Comparison of ENCODE assay signal across 10 mouse cellular contexts in genomic region chr2:31172536-31172935, GRCm38 (mm10). TPM values are rescaled to one million over a fixed set of nuclear protein-coding genes. Genes with fewer than 3 reads are reported as not detected.
DNase-seq lines count a peak whose midpoint lies in the region; ATAC-seq and TF ChIP-seq lines count a peak whose summit lies in the region.
"Had no signal": no experiment of that assay in that cellular context is flagged by ENCODE, and none has a peak within 500 bp of the region (broad histone marks: within the 10 kb centered on the region; RNA-seq: fewer than 3 reads in every experiment).

No protein-coding gene starts in this region.

- ATAC-seq in heart, embryonic 16.5 days (replicated peaks; ENCODE audit: extremely low read depth, insufficient read depth, low FRiP score), result no peak
- no peak for ATAC-seq in midbrain, postnatal 0 days (ENCODE audit: low FRiP score)
- no peak for ATAC-seq in midbrain, embryonic 13.5 days
- ATAC-seq: forebrain, embryonic 15.5 days had no signal

- H3K4me1 ChIP-seq in heart, embryonic 16.5 days (ENCODE audit: control insufficient read depth, insufficient read depth, low read length), result peaks cover 5% of the 10 kb centered on the region; the same call in 1 of the 2 replicates
- H3K4me1 ChIP-seq in midbrain, postnatal 0 days (ENCODE audit: insufficient read depth, low read length), result no peaks in the 10 kb centered on the region
- no peaks in the 10 kb centered on the region for H3K4me1 ChIP-seq in midbrain, embryonic 13.5 days (replicated peaks)
- H3K4me1 ChIP-seq in bone marrow macrophage, adult 2 months (ENCODE audit: control insufficient read depth, insufficient read depth, low read length), result peaks cover 38% of the 10 kb centered on the region
- H3K4me1 ChIP-seq: forebrain, embryonic 15.5 days; limb, embryonic 13.5 days had no signal

- 93% methylated on average over 5 of the region's 5 CpGs for WGBS in heart, embryonic 16.5 days
- 81% methylated on average over 5 of the region's 5 CpGs for WGBS in midbrain, postnatal 0 days
- 99% methylated on average over 5 of the region's 5 CpGs for WGBS in midbrain, embryonic 13.5 days

- peak overlapping the region; percentile 81 for H3K27ac ChIP-seq in heart, embryonic 16.5 days (ENCODE audit: low read length)
- H3K27ac ChIP-seq in midbrain, postnatal 0 days (ENCODE audit: low read depth, low read length), result no peak overlapping the region
- no peak overlapping the region for H3K27ac ChIP-seq in midbrain, embryonic 13.5 days
- peak overlapping the region; percentile 90 for H3K27ac ChIP-seq in bone marrow macrophage, adult 2 months (ENCODE audit: insufficient read depth, low read depth, low read length)
- H3K27ac ChIP-seq: forebrain, embryonic 15.5 days; limb, embryonic 13.5 days had no signal

- DNase-seq in heart, postnatal 25 days (ENCODE audit: low spot score), result no peak
- no peak for DNase-seq in midbrain, postnatal 0 days (ENCODE audit: low spot score)
- peak; percentile 45 for DNase-seq in splenic B cell, adult 2 months (ENCODE audit: low read depth, low spot score)
- no peak for DNase-seq in retina, embryonic 14.5 days (ENCODE audit: low spot score)
- DNase-seq in yolk sac, embryonic 10.5 days (ENCODE audit: low spot score), result no peak

- H3K36me3 ChIP-seq in heart, embryonic 16.5 days (ENCODE audit: control insufficient read depth, insufficient read depth), result peaks cover 51% of the 10 kb centered on the region
- H3K36me3 ChIP-seq in midbrain, postnatal 0 days (ENCODE audit: insufficient read depth, low read length), result peaks cover 63% of the 10 kb centered on the region
- peaks cover 100% of the 10 kb centered on the region for H3K36me3 ChIP-seq in midbrain, embryonic 13.5 days
- peaks cover 16% of the 10 kb centered on the region for H3K36me3 ChIP-seq in splenic B cell, adult 2 months (ENCODE audit: control insufficient read depth, insufficient read depth, low read length, poor library complexity, severe bottlenecking)

- TF ChIP-seq POLR2A in bone marrow macrophage, adult 2 months (IDR thresholded peaks at IDR 0.05; ENCODE audit: borderline replicate concordance, low read depth, low read length), result no peak

- intact Hi-C loops in heart, postnatal 25 days (cut with DNase I), result no loop called here

- H3K4me3 ChIP-seq in heart, embryonic 16.5 days (ENCODE audit: low read length), result no peak overlapping the region
- H3K4me3 ChIP-seq in midbrain, postnatal 0 days (ENCODE audit: low read depth, low read length), result no peak overlapping the region
- H3K4me3 ChIP-seq in midbrain, embryonic 13.5 days (replicated peaks), result no peak overlapping the region
- H3K4me3 ChIP-seq in bone marrow macrophage, adult 2 months (ENCODE audit: insufficient read depth, low read length), result no peak overlapping the region
- H3K4me3 ChIP-seq: forebrain, embryonic 15.5 days; limb, embryonic 13.5 days had no signal

- H3K9me3 ChIP-seq in heart, embryonic 16.5 days (replicated peaks; ENCODE audit: control insufficient read depth, low read length), result no peaks in the 10 kb centered on the region
- no peaks in the 10 kb centered on the region for H3K9me3 ChIP-seq in midbrain, postnatal 0 days (ENCODE audit: low read length)
- H3K9me3 ChIP-seq in midbrain, embryonic 13.5 days, result no peaks in the 10 kb centered on the region
- H3K9me3 ChIP-seq: forebrain, embryonic 15.5 days; limb, embryonic 13.5 days had no signal

- peak; percentile 54 for TF ChIP-seq CTCF in midbrain, postnatal 0 days (IDR thresholded peaks at IDR 0.05)
- TF ChIP-seq CTCF in bone marrow macrophage, adult 2 months (IDR thresholded peaks at IDR 0.05; ENCODE audit: low read depth, low read length), result no peak

- no peak overlapping the region for H3K4me2 ChIP-seq in heart, embryonic 16.5 days (ENCODE audit: low read depth, low read length)
- H3K4me2 ChIP-seq in midbrain, postnatal 0 days (ENCODE audit: low read depth, low read length, poor library complexity, severe bottlenecking), result no peak overlapping the region
- no peak overlapping the region for H3K4me2 ChIP-seq in midbrain, embryonic 13.5 days (replicated peaks)
- H3K4me2 ChIP-seq: forebrain, embryonic 15.5 days; limb, embryonic 13.5 days had no signal

- H3K9ac ChIP-seq in heart, embryonic 16.5 days (ENCODE audit: low read length), result no peak overlapping the region
- no peak overlapping the region for H3K9ac ChIP-seq in midbrain, postnatal 0 days (replicated peaks; ENCODE audit: low read length, poor library complexity, severe bottlenecking)
- H3K9ac ChIP-seq in midbrain, embryonic 13.5 days (replicated peaks), result no peak overlapping the region
- H3K9ac ChIP-seq: forebrain, embryonic 15.5 days; limb, embryonic 13.5 days had no signal

- H3K27me3 ChIP-seq in heart, embryonic 16.5 days (ENCODE audit: control insufficient read depth, insufficient read depth, low read length), result no peaks in the 10 kb centered on the region
- H3K27me3 ChIP-seq in midbrain, postnatal 0 days (ENCODE audit: insufficient read depth, low read length), result no peaks in the 10 kb centered on the region
- no peaks in the 10 kb centered on the region for H3K27me3 ChIP-seq in midbrain, embryonic 13.5 days
- no peaks in the 10 kb centered on the region for H3K27me3 ChIP-seq in splenic B cell, adult 2 months (ENCODE audit: control insufficient read depth, insufficient read depth, low read length, poor library complexity, severe bottlenecking)
- H3K27me3 ChIP-seq: forebrain, embryonic 15.5 days; limb, embryonic 13.5 days had no signal

RNA-seq across cellular contexts. Expression of gene Gpr107, which starts 20.4 kb away (rescaled TPM):
- 29.9 and 31.6 TPM in 2 replicates for polyA plus RNA-seq in heart, embryonic 16.5 days (2015; fragmentation: Nextera tagmentation; extraction: Ambion mirVana)
- total RNA-seq in heart, postnatal 25 days (2021), result 10 to 100 TPM; 33.1 to 35.1 TPM
- 46.7 and 47.3 TPM in 2 replicates for total RNA-seq in midbrain, postnatal 0 days (2014; rRNA removed)
- polyA plus RNA-seq in midbrain, postnatal 0 days (2015; fragmentation: Nextera tagmentation; extraction: Ambion mirVana), result 30.9 and 31.6 TPM in 2 replicates
- polyA plus RNA-seq in midbrain, embryonic 13.5 days (2015; fragmentation: Nextera tagmentation; extraction: Ambion mirVana), result 37.5 and 40.0 TPM in 2 replicates
- polyA plus RNA-seq in bone marrow macrophage, adult 2 months (2012; ENCODE audit: insufficient read depth, insufficient read length, missing spikeins), result 66.1 and 80.8 TPM in 2 replicates

RNA-seq across cellular contexts. Expression of gene Fnbp1, which starts 30.7 kb away (rescaled TPM):
- 20.3 and 23.7 TPM in 2 replicates for polyA plus RNA-seq in heart, embryonic 16.5 days (2015; fragmentation: Nextera tagmentation; extraction: Ambion mirVana)
- total RNA-seq in heart, postnatal 25 days (2021), result 10 to 100 TPM; 50.0 to 53.4 TPM
- 22.1 and 23.6 TPM in 2 replicates for total RNA-seq in midbrain, postnatal 0 days (2014; rRNA removed)
- 25.2 and 30.7 TPM in 2 replicates for polyA plus RNA-seq in midbrain, postnatal 0 days (2015; fragmentation: Nextera tagmentation; extraction: Ambion mirVana)
- 14.9 and 16.9 TPM in 2 replicates for polyA plus RNA-seq in midbrain, embryonic 13.5 days (2015; fragmentation: Nextera tagmentation; extraction: Ambion mirVana)
- 255 and 258 TPM in 2 replicates for polyA plus RNA-seq in bone marrow macrophage, adult 2 months (2012; ENCODE audit: insufficient read depth, insufficient read length, missing spikeins)

Comparison
In these comparisons a context has a peak if more than half of its experiments do, and no peak if none do; other contexts are left out.
1. H3K27ac ChIP-seq: peak in heart, embryonic 16.5 days (single experiment) and bone marrow macrophage, adult 2 months (single experiment); none in midbrain, postnatal 0 days (single experiment) and midbrain, embryonic 13.5 days (single experiment).